Mouse (Mus musculus) bone marrow macrophage, adult 2 months (primary cell): Measurements from ENCODE around the gene Chchd5.

Source experiments
- CTCF ChIP-seq: IDR thresholded peaks from 2 replicates; pipeline ENCODE4 v1.5.1; 2012; ENCODE audit warnings: low read depth, mild to moderate bottlenecking, low read length, moderate library complexity
- POLR2A ChIP-seq: IDR thresholded peaks from 2 replicates; pipeline ENCODE4 v1.6.1; 2012; ENCODE audit warnings: mild to moderate bottlenecking, low read depth, low read length, borderline replicate concordance

DNA sequence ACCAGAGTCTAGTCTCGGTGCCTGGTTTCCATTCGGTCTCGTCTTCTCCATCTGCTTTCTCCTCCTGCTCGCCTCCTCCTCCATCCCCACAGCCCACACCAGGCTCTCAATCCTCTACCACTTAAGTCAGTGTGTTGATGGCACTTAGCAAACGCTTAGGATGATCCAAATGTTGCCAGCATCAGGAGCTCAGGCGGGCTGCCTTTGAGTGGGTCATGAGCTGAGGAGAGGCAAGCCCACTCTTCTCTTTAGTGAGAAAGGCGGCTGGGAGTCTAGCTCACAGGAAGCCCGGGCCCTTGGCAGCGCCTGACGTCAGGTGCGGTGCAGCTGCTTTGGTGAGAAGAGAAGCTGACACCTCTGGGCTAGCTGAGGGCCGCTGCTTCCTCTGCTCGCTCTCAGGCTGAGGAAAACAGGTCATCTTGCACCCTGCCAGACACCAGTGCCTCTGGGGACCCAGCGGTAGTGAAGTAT is 54.1 kb downstream of the Chchd5 start:
- TF ChIP-seq CTCF (no peak), POLR2A (no peak)
